Mouse (Mus musculus): Measurements from ENCODE around the gene Defa21.
"Not testable (repeated sequence)": the region's sequence is repeated elsewhere in the genome, so short reads cannot be mapped to it uniquely, and the experiment has no call there.

GRCm38 (mm10) chr8:21008578-21008977, 16.8 kb upstream of the Defa21 start:
- not testable (repeated sequence) for TF ChIP-seq CTCF (IDR thresholded peaks at IDR 0.05; ENCODE audit: insufficient read depth, low read length); POLR2A (IDR thresholded peaks at IDR 0.05; ENCODE audit: borderline replicate concordance, extremely low read depth, low read depth, low read length)

Data from lung, adult 2 months (tissue).